Mouse (Mus musculus) stomach, postnatal 0 days (tissue): ENCODE measurements around the gene Apol10b. TPM values are rescaled to one million over a fixed set of nuclear protein-coding genes. Genes with fewer than 3 reads are reported as not detected.

Experiments used
- polyA plus RNA-seq: library from polyadenylated mRNA; unstranded; fragments of >200 nt; fragmentation: Nextera tagmentation; extraction: Ambion mirVana; gene quantifications from 2 replicates; pipeline ENCODE4 v1.2.1, GENCODE M21; 2015

Apol10b gene
- polyA plus RNA-seq, 1 experiment from 2014 or later, result 0.38 TPM

Other genes with a start within 250 kb of the Apol10b start
- 12.7 and 14.5 TPM in 2 replicates for gene Apol7a, start 197.0 kb downstream of the Apol10b start, polyA plus RNA-seq
- gene Apol9a, start 185.0 kb downstream of the Apol10b start, polyA plus RNA-seq, result 2.3 and 3.1 TPM in 2 replicates
- gene Apol7b, start 148.6 kb downstream of the Apol10b start, polyA plus RNA-seq, result 0.15 TPM in 1 of 2 replicates, not detected in the other
- gene Apol10a, start 119.1 kb downstream of the Apol10b start, polyA plus RNA-seq, result not detected in 2 replicates
- gene Apol11a, start 87.9 kb downstream of the Apol10b start, polyA plus RNA-seq, result not detected in 2 replicates
- 0.28 and 0.34 TPM in 2 replicates for gene Apol7c, start 62.8 kb downstream of the Apol10b start, polyA plus RNA-seq
- gene 1700025B11Rik, start 34.2 kb downstream of the Apol10b start, polyA plus RNA-seq, result not detected in 2 replicates
- not detected in 2 replicates for gene Gm36245, start 3.1 kb upstream of the Apol10b start, polyA plus RNA-seq
- 0.05 and 0.08 TPM in 2 replicates for gene Apol11b, start 47.2 kb upstream of the Apol10b start, polyA plus RNA-seq
- 0.10 TPM in 1 of 2 replicates, not detected in the other for gene Apol7e, start 102.7 kb upstream of the Apol10b start, polyA plus RNA-seq
- gene Apol9b, start 132.9 kb upstream of the Apol10b start, polyA plus RNA-seq, result 0.33 and 0.45 TPM in 2 replicates
- 0.05 and 0.10 TPM in 2 replicates for gene Apol8, start 160.9 kb upstream of the Apol10b start, polyA plus RNA-seq
- 27.9 and 32.9 TPM in 2 replicates for gene Myh9, start 246.1 kb upstream of the Apol10b start, polyA plus RNA-seq